Mouse (Mus musculus): ENCODE data around the gene Tcf19.
A peak's percentile ranks its signal among the peaks of the same experiment; 100 is the strongest.

Gene Tcf19

DNA sequence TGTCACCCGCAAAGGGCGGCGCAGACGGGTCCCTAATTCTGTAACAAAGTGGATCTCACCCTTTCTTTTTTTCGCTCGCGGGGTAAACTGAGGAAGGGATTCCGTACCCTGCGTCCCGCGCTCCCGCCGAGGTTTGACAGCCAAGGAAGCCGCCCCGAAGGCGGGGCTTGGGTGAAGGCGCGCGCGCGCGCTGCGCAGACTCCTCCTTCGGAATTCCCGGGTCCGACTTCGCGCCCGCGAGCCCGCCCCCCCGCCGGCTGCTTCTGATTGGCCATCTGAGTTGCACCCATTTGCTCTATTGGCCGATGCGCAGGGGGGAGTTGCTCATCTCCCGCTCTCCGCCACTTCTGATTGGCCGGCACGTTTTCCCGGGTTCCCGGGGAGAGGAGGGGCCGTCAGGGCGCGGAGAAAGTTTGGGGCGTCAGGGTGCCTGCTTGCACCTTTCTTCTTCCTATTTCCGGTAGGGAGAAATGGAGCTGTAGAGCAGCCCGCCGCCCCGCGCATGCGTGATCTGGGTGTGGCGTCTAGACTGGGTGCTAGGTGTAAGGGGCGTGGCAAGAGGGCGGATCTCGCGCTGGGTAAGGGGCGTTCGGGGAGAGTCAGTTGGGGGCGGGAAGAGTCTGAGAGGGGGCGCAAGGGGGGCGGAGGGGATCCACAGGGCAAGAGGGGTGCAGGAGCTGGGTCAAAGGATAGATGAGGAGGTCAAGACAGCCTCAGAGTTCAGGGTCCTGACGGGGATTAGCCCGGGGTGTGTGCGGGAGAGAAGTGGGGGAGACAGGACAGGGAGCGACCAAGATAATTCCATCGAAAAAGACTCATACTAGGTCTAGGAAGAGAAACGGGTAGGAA, at the start of gene Tcf19, which contains the start of gene Cchcr1:
TSS of gene Tcf19 (minus strand) at position 173 of the 849 bp plus-strand sequence.
TSS of gene Cchcr1 (plus strand) at position 449 of the 849 bp plus-strand sequence.
- DNase-seq, result peak; percentile 91 to 92

DNA sequence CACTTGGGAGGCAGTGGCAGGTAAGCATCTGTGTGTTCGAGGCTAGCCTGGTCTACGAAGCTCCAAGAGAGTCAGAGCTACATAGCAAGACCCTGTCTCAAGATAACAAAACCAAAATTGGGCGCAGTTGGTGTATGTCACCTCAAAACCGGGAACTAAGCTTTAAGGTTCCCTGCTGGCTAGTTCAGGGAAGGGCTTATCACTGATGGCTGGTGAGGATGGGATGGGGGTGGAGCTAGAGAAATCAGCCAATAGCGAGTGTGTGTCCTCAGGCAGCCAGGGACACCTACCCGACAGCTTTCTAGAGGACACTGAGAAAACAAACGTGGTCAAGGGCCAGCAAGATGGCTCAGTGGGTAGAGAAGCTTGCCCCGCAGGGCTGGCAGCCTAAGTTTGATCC, 41.6 kb upstream of the Tcf19 start:
- no peak for DNase-seq

DNA sequence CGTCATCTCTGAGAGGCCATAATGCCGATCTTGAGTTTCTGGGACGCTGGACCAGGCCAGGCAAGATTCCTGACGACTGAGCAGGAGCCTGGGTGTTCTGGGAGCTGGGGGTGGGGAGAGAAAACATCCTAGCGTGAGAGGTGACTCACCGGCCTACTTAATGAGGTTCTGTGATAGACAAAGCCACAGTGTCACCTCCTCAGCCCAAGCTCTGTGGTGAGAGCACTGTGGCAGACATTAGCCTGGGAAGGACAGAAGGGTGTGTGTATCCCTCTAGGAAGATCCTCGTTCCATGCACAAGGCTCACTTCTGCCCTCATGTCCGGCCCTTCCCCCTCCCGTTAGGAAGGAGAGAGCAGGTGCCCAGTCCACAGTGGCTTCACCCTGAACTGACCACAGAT, 40.7 kb upstream of the Tcf19 start:
- no peak for DNase-seq

DNA sequence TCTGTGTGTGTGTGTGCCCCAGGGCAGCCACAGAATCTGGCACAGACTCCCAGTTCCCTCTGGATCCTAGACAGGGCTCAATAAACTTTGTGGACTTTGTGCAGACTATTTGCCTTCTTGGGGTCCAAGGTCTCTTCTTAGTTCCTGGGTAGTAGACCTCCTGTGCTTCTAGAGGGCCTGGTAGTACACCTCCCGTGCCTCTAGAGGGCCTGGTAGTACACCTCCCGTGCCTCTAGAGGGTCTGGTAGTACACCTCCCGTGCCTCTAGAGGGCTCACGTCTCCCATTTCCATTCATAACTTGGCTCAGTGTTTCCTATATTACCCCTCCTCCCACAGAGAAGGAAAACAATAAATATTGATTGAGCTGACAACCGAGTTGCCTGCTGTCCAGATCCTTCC, 40.2 kb upstream of the Tcf19 start:
- no peak for DNase-seq

DNA sequence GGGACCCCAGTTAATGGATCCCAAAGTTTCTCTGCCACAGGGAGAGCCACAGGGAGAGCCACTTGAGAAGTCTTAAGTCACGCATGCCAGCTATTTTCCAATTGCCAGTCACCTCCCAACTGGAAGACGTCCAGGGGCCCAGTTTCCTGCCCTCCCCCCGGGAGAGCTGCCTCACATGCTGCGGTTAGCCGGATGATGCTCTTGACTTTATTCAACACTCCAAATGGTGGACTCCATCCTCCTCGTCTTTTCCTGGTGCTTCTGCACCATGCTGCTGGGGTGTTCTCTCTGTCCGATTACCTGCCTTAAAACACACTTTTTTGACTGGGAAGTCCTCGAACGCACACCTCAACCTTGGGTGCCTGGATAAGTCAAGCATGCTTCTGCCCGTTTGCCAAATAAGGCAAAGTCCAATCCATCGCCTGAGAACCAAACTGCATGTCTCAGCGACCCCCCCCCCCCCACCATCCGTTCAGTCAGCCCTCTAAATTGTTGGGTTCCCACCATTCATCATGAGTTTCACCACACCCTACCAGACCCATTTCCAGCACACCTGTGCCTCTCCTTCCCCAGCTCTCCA, 39.7 kb upstream of the Tcf19 start:
- DNase-seq, result no peak

DNA sequence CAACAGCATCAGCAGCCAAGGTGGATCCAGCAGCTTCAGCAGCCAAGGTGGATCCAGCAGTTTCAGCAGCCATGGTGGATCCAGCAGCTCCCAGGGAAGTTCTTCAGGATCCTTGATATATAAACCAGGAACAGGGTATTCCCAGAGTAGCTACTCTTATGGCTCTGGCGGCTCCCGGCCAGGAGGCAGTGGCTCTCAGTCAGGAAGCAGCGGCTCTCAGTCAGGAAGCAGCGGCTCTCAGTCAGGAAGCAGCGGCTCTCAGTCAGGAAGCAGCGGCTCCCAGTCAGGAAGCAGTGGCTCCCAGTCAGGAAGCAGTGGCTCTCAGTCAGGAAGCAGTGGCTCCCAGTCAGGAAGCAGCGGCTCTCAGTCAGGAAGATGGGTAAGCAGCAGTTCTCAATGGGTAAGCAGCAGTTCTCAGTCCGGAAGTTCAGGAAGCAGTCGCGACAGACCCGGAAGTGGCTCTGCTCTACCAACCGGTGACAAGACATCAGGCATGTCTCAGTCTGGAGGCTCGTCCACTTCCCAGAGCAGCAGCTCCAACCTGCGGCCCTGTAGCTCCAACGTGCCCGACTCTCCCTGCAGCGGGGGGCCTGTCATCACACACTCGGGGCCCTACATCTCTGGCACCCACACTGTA, 38.3 kb upstream of the Tcf19 start:
- no peak for DNase-seq

DNA sequence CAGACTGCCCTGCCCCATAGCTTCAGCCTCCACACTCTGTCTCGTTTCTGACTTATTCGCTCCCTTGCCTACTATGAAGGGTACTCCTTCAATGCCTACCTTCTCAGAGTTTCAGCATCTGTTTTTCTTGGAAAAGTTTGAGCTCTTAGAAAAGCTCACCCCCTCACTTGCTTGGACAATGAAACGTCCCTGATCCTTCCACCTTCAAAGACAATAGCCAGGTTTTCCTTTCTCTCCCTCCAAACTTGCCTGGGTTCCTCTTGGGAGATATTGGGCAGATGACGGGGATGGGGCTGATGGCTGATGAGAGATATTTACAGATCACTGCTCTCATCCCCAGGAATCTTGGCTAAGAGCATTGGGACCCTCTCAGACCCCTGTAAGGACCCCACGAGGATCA, 37.7 kb upstream of the Tcf19 start:
- no peak for DNase-seq

DNA sequence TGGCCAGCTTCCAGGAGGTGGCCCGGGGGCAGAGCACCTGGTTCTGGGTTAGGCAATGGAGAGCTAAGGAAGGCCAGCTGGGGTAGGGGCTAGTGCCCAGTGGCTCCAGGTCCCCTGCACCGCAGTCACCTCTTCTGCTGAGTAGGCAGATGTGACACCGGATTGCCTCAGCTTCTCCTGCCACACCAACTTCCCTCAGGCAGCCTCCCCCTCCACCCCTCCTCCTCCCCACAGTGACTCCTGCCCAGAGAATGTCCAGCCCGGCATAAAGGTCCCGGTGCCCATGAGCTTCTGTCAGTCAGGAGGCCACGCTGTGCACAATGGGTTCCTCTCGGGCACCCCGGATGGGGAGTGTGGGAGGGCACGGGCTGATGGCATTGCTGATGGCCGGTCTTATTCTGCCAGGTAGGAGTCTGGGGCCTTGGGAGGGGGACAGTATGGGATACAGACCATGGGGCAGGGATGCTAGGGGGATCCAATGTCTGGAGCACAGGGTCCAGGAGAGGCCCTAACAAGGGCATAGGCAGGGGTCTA, 35.3 kb upstream of the Tcf19 start, which contains the start of gene Cdsn:
TSS of gene Cdsn (plus strand) at position 248 of the 534 bp plus-strand sequence.
- DNase-seq, result no peak

DNA sequence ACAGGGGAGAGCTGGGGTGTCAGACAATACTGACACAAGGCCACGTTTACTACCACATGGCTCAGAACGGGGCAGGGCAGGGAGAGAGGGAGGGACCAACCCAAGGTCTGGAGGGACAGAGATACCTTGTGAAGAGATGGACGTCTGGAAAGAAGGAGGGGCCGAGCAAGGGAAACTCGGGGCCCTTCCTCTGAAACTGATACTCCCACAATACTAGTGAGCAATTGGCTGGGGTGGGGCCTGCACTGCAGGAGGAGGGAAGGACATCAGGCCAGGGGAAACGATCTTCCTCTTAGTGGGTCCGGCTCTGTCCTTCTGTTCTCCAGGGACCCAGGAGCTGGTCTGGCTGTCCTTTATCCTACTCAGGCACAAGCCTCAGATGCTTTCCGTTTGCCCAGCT, 34.2 kb upstream of the Tcf19 start:
- DNase-seq, result no peak

DNA sequence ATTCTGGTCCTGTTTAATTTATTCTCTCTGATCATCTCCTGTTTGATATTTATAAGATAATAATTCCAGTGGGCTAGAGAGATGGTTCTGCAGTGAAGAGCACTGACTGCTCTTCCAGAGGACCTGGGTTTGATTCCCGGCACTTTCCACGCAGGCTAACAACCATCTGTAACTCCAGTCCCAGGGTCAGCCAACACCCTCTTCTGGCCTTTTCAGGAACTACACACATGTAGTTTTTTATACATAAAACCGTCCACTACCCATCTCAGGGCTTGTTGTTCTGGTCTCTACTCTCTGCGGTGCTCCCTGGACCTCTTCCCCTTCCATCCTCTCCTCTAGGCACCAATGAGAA, 33.5 kb upstream of the Tcf19 start:
- no peak for DNase-seq

DNA sequence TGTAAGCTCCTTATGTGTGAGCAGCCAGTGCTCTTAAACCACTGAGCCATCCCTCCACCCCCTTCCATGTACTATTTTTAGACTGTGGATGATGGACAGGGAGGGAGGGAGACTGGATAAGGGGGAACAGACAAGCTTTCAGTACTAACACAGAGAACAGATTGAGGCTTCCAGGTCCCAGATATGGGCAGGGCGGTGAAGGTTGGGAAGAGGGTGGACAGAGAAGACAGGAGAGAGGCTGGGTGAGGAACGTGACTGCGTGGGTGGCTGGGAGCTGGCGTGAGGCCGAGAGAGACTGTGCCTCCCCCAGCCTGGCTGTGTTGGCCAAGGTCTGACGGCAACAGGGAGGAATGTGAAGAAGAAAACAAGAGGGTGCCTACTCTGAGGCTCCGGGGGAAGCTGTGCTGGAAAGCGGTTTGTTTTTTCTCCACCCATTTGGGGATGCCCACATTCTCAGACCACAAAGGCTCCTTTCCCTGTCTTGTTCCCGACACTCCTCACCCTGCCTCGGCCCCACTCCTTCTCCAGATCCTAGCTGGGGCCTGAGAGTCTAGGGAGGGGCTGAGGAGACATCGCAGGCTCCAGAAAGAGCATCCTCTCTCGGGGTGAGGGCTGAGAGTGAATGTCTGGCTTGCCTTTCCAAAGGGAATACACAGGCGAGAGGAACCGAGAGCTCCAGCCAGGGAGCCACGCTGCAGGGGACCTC, 33.0 kb upstream of the Tcf19 start:
- no peak for DNase-seq

DNA sequence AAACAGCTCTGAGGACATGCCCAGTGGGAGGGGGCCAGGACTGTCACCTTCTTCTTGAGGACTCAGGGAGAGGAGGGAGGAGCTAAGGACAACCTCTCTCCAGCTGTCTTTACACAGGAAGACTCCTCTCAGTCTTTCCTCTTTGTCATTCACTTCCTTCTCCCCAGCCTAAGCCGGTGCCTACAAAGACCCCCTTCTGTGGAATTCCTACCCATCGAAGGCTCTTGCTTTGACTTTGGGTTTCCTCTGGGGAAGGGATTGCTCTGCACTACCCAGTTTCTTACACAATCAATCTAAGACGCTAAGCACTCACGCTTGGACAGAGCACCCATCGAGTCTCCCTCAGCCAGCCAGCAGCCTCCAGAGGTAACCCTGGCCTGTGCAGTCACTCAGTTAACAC, 32.0 kb upstream of the Tcf19 start:
- DNase-seq, result no peak

DNA sequence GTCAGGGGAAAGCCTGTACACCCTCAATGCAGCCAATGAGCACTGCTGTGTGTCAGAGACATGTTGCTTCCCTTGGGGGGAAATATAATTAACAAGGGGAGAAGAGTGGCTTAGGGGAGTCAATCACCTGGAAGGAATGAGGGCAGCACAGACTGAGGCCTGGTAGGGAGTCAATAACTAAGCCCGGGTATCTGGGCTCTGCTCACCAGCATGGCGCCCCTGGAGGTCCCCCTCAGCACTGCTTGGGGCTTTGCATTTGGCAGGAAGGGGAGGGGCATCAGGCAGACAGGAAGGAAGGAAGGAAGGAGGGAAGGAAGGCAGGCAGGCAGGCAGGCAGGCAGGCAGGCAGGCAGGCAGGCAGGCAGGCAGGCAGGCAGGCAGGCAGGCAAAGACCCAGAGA, 30.8 kb upstream of the Tcf19 start:
- DNase-seq, result no peak

DNA sequence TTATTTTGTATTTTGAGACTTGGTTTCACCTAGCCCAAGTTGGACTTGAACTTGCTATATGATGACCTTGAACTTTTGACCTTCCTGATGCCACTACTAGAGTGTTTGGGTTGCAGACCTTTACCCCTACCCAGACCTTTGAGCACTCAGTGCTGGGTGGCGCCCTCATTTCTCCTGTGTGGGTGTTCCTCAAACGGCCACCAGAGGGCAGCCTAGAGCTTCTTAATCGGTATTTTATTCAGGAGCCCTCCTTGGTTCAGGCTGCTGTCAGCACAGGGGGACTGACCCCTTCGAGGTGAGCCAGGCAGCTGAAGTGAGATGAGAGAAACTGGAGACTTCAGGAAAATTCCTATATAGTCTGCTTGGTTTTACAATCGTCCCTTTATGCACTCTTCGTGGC, 28.1 kb upstream of the Tcf19 start:
- peak in 1 of 2 experiments; percentile 47 for DNase-seq

DNA sequence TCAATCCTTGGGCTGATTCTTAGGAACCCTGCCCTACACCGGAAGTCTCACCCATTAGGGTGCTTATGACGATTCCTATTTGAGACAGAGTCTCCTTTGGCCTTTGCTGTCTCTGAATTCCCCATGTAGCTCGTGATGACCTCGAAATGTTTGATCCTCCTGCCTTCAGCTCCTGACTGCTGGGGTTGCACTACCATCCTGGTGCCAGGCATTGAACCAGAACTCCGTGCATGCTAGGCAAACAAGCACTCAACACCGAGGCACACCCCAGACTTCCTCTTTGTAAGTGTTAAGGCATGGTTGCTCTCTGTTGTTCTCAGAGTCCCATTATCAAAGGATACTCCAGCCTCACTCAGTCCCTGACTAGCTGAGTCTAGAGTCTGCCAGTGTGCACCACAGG, 27.4 kb upstream of the Tcf19 start:
- DNase-seq, result no peak

DNA sequence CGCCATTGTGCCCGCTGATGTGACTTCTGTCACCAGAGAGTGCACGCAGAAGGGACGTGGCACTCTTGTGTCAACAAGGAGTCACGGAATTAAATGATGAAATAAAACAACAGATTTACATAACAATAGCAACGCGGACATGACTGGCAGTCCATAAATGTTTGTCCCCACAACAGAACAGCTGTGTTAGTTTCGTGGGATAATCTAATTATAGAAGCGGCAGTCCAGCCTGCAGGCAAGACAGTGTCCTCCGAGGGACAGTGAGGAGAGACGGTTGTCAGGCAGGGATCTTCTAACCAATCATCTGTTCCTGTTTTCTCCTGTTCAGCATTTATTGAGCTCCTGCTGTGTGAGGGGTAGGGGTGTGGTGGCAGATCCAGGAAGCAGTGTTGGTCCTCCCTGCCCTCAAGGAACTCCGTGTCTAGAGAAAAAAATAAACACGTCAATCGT, 26.8 kb upstream of the Tcf19 start:
- no peak for DNase-seq

DNA sequence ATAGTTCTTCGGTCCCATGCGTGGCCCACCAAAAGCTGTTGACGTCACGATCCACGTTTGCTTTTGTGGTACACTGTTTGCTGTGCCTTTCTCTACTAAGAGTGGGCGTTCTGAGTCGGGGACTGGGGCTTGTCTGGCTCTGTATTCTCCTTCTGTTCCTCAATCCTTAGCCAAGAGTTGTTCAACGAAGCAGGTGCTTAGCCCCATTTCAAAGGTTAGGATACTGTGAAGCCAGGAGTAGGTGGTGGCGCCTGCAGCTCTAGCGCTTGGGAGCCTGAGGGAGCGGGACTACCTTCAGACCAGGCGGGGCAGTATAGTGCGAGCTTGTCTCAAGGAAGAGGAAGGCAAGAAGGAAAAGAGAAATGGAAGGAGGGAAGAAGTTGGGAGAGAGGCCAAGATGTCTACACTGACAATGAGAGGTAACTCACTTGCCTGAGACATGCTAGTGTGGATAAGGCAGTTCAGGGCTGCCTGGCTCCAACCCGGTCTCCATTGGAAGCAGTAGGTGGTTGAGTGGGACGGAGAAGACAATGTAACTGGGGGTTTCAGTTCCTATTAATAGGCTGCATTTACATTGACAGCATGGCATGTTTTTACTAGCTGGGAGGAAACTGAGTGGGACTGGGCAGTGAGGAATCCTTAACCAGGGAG, 26.3 kb upstream of the Tcf19 start:
- DNase-seq, result no peak

DNA sequence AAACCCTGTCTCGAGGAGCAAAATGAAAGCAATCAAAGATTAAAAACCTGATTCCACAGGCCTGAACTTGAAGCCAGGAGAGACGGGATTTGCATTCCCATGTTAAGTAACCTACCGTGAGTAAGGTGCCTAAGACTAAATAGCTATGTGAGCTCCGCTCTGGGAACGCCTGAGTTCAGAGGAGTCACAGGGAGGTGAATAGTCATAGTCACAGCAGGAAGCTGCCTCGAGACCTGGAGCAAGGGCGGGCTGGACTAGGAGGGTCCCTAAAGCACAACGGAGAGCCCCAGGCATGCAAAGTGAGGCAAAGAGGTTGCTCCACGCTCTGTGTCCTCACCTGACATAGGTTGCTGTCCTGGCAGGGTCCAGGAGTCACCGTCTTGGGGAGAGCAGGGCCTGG, 22.9 kb upstream of the Tcf19 start:
- no peak for DNase-seq

DNA sequence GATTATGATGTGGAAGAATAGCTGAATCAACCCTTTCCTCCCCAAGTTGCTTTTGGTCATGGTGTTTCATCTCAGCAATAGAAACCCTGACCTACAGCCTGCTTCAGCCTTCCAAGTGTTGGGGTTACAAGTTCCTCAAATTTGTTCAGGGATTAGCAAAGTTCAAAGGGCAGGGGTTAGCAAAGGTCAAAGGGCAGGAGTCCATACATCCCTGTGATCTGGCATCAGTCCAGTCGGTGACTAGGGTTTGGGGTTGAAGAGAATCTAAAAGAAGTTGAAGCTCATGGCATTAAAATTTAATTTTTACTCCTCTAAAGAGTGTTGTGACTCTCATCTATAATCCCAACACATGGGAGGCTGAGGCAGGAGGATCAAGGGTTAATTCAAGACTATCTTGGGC, 21.9 kb upstream of the Tcf19 start:
- DNase-seq, result no peak

DNA sequence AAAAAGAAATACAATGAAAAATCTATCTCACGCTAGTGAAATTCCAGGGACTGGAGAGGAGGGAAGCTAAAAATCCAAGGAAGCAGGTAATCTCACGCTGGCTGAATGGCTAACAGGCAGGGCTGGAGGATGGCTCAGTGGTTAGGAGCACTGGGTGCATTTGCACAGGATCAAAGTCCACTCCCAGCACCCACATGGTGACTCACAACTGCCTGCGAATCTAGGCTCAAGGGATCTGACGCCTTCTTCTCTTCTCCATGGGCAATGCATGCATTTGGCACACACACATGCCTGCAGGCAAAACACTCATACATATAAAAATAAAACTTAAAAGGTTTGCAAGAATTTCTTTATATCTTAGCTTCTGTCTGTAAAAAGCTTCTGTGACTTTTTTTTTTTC, 20.8 kb upstream of the Tcf19 start:
- no peak for DNase-seq

DNA sequence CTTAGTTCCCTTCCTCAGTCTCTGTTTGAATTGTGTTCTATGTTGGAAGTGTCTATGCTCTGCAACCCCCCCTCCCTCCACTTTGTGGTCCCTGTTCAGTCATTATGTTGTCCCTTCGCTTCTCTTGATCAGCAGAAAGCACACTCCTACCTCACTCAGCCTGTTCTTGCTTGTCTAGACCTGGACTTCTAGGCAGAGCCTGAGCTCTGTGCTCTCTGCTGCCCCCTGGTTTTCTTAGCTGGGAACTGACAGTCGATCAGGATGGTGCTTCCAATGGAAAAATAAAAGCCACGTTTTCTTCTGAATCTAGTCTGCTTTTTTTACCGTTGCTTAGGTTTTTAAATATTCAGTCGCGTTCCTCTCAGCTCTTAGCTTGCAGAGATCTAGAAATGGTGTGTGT, 17.7 kb upstream of the Tcf19 start:
- DNase-seq, result peak; percentile 42 to 69

DNA sequence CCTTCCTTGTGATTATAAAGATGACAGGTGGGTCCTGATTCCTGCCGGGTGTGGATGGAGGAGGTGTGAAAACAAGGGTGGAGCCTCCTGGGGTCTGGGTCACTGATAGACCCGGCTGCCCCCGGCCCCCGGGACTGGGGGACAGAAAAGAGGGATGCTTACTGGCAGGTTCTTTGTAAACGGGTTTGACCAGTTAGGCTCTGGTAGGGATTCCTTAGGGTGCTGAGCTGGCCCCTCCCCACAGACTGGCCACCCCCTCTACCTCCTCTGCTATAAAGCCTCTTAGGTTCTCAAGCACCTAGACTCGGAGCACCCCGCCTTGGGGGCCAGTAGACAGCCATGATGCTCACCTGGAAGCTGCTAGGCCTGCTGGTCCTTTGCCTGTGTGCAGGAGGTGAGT, 16.3 kb upstream of the Tcf19 start, which contains the start of gene Psors1c2:
TSS of gene Psors1c2 (plus strand) at position 301 of the 400 bp plus-strand sequence.
- no peak for DNase-seq
